Mouse (Mus musculus) liver, adult 2 months (tissue): ENCODE results near the gene Prkcb.

Experiments used
- CTCF ChIP-seq: fragments of 200-500 bp; IDR thresholded peaks from 2 replicates; pipeline ENCODE4 v1.5.1; 2011; ENCODE audit warnings: low read depth, low read length, control low read depth
- POLR2A ChIP-seq: fragments of 200-500 bp; IDR thresholded peaks from 2 replicates; pipeline ENCODE4 v1.6.1; 2011; ENCODE audit warnings: low read length, control low read depth; ENCODE audit not compliant: insufficient read depth; ENCODE audit errors: extremely low read depth

DNA sequence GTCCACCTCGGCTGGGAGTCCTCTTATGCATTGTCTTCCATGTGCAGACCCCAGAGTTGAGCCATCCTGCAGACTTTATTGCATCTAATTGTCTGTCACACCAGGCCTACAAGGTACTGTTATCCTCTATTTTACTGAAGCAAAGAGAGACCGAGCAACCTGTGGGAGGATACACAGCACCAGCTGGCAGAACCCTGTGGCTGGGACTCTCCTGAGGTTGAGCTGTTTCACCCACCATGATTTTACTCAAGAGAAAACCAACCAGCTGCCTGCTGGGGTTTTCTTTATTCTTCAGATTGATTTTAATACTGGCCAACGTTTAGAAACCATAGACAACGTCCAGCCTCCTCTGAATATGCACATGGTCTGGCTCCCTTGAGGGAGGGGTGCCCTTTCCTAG, 102.1 kb downstream of the Prkcb start:
- TF ChIP-seq POLR2A (no peak), CTCF (no peak)
